Mouse (Mus musculus): ENCODE results near the gene Tle1. TPM values are rescaled to one million over a fixed set of nuclear protein-coding genes. Genes with fewer than 3 reads are reported as not detected.

Gene Tle1
- polyA plus RNA-seq, 1 experiment: 57.0 TPM

DNA sequence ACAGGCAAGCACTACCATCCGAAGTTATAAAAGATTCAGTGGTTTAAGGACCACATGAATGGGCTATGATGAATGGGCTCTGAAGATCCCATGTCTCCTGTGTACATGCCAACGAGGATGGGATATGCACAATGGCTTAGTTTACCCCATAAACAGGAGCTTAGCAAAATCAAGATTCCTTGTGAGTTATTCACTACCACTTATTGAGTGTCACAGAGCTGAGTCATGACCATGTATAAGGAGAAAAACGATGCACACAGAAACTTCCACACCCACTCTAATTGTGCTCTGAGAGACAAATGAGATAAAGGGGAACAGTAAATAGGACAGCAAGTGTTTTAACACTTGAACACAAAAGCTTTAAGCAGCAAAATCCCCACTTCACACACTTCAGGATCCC is 60.0 kb downstream of the Tle1 start:
- H3K4me1 ChIP-seq (ENCODE audit: control insufficient read depth, insufficient read depth, insufficient read length, low read length): peaks cover 9% of the 10 kb centered on the region
- no peak overlapping the region for H3K4me3 ChIP-seq (ENCODE audit: low read depth, low read length)
- peaks cover 42% of the 10 kb centered on the region for H3K36me3 ChIP-seq (ENCODE audit: control insufficient read depth, insufficient read depth, low read length)
- H3K27ac ChIP-seq (ENCODE audit: insufficient read depth, low read depth, low read length): no peak overlapping the region
- TF ChIP-seq CTCF (IDR thresholded peaks at IDR 0.05; ENCODE audit: extremely low read depth, insufficient read length, insufficient replicate concordance, low read depth, low read length) (no peak), POLR2A (IDR thresholded peaks at IDR 0.05; ENCODE audit: low read depth, low read length) (no peak)
- 60% methylated on average over 3 of the region's 3 CpGs for WGBS
- no peaks in the 10 kb centered on the region for H3K27me3 ChIP-seq (ENCODE audit: control insufficient read depth, insufficient read depth, low read length)

DNA sequence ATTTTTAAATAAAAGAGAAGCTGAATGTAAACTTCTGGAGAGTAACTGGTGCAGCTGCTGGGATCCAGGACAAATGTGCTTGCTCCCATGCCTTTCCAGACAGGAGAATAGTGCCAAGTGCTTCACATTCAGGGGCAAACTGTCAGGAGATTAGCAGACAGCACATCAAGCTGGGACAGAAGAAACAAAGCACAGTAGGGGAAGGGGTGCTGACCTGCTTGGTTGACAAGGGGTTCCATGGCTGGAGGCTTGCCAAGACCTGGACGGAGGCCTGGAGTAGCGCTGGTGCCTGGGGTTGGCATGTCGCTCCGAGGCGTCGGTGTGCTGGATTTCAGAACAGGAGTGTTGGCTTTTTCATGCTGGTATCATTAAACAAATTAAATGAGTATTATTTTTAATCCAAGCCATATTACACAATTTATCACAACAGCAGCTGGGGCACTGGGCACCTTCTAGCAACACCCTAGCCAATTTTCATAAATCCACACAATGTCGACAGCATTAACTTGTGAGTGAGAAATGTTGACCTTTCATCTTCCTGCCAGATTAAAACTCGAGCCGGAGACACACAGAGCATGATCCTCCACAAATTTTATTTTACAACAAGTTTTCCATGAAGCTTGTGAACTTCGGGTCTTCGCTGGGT is 61.1 kb downstream of the Tle1 start:
- no peak for TF ChIP-seq CTCF (IDR thresholded peaks at IDR 0.05; ENCODE audit: extremely low read depth, insufficient read length, insufficient replicate concordance, low read depth, low read length)
- TF ChIP-seq POLR2A (IDR thresholded peaks at IDR 0.05; ENCODE audit: low read depth, low read length): no peak
- Histone ChIP-seq H3K4me3 (ENCODE audit: low read depth, low read length) (no peak overlapping the region), H3K36me3 (ENCODE audit: control insufficient read depth, insufficient read depth, low read length) (peaks cover 39% of the 10 kb centered on the region), H3K27ac (ENCODE audit: insufficient read depth, low read depth, low read length) (no peak overlapping the region), H3K4me1 (ENCODE audit: control insufficient read depth, insufficient read depth, insufficient read length, low read length) (peaks cover 9% of the 10 kb centered on the region), H3K27me3 (ENCODE audit: control insufficient read depth, insufficient read depth, low read length) (no peaks in the 10 kb centered on the region)
- WGBS: 78% methylated on average over 11 of the region's 11 CpGs

- Histone ChIP-seq H3K27ac (ENCODE audit: insufficient read depth, low read depth, low read length) (peak overlapping the region; percentile 50; the same call in 1 of the 2 replicates), H3K27me3 (ENCODE audit: control insufficient read depth, insufficient read depth, low read length) (no peaks in the 10 kb centered on the region), H3K4me1 (ENCODE audit: control insufficient read depth, insufficient read depth, insufficient read length, low read length) (peaks cover 9% of the 10 kb centered on the region), H3K4me3 (ENCODE audit: low read depth, low read length) (no peak overlapping the region), H3K36me3 (ENCODE audit: control insufficient read depth, insufficient read depth, low read length) (peaks cover 39% of the 10 kb centered on the region)
- TF ChIP-seq POLR2A (IDR thresholded peaks at IDR 0.05; ENCODE audit: low read depth, low read length): no peak
- no peak for TF ChIP-seq CTCF (IDR thresholded peaks at IDR 0.05; ENCODE audit: extremely low read depth, insufficient read length, insufficient replicate concordance, low read depth, low read length)
- WGBS: 60% methylated on average over 11 of the region's 11 CpGs
These were observed 62.2 kb downstream of the Tle1 start for GRCm38 (mm10) chr4:72138264-72139080.

GRCm38 (mm10) chr4:72132646-72133045 is 68.1 kb downstream of the Tle1 start:
- peaks cover 14% of the 10 kb centered on the region for H3K36me3 ChIP-seq (ENCODE audit: control insufficient read depth, insufficient read depth, low read length)
- no peaks in the 10 kb centered on the region for H3K27me3 ChIP-seq (ENCODE audit: control insufficient read depth, insufficient read depth, low read length)
- no peaks in the 10 kb centered on the region for H3K4me1 ChIP-seq (ENCODE audit: control insufficient read depth, insufficient read depth, insufficient read length, low read length)
- 78% methylated on average over 3 of the region's 3 CpGs for WGBS
- no peak for TF ChIP-seq POLR2A (IDR thresholded peaks at IDR 0.05; ENCODE audit: low read depth, low read length)
- TF ChIP-seq CTCF (IDR thresholded peaks at IDR 0.05; ENCODE audit: extremely low read depth, insufficient read length, insufficient replicate concordance, low read depth, low read length): no peak
- no peak overlapping the region for H3K27ac ChIP-seq (ENCODE audit: insufficient read depth, low read depth, low read length)
- no peak overlapping the region for H3K4me3 ChIP-seq (ENCODE audit: low read depth, low read length)

DNA sequence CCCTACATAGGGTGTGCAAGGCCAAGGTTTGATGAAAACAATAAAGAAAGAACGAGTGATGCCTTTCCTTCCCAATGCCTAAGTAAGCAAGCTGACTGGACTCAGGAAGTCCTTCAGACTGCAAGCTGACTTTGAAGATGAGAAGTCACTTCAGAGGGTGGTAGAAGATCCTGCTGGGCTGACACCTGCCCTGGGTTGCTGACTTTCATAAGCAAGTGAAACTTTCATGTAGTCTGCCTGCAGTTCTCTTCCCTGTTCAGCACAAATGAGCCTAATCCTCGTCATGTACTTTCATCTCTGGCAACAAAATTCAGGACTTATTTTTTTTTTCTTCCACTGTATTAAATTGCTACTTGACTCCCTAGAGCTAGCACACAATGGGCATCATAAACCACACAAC is 73.1 kb downstream of the Tle1 start:
- peaks cover 6% of the 10 kb centered on the region for H3K36me3 ChIP-seq (ENCODE audit: control insufficient read depth, insufficient read depth, low read length)
- H3K27me3 ChIP-seq (ENCODE audit: control insufficient read depth, insufficient read depth, low read length): no peaks in the 10 kb centered on the region
- 75% methylated on average over 2 of the region's 2 CpGs for WGBS
- H3K4me1 ChIP-seq (ENCODE audit: control insufficient read depth, insufficient read depth, insufficient read length, low read length): peaks cover 23% of the 10 kb centered on the region
- H3K27ac ChIP-seq (ENCODE audit: insufficient read depth, low read depth, low read length): no peak overlapping the region
- H3K4me3 ChIP-seq (ENCODE audit: low read depth, low read length): no peak overlapping the region
- no peak for TF ChIP-seq POLR2A (IDR thresholded peaks at IDR 0.05; ENCODE audit: low read depth, low read length)
- TF ChIP-seq CTCF (IDR thresholded peaks at IDR 0.05; ENCODE audit: extremely low read depth, insufficient read length, insufficient replicate concordance, low read depth, low read length): no peak

GRCm38 (mm10) chr4:72124790-72125189 is 75.9 kb downstream of the Tle1 start:
- Histone ChIP-seq H3K27me3 (ENCODE audit: control insufficient read depth, insufficient read depth, low read length) (no peaks in the 10 kb centered on the region), H3K36me3 (ENCODE audit: control insufficient read depth, insufficient read depth, low read length) (peaks cover 11% of the 10 kb centered on the region), H3K27ac (ENCODE audit: insufficient read depth, low read depth, low read length) (peak overlapping the region; percentile 80; the same call in 1 of the 2 replicates), H3K4me1 (ENCODE audit: control insufficient read depth, insufficient read depth, insufficient read length, low read length) (peaks cover 30% of the 10 kb centered on the region), H3K4me3 (ENCODE audit: low read depth, low read length) (no peak overlapping the region)
- WGBS: 35% methylated on average over 5 of the region's 5 CpGs
- TF ChIP-seq CTCF (IDR thresholded peaks at IDR 0.05; ENCODE audit: extremely low read depth, insufficient read length, insufficient replicate concordance, low read depth, low read length) (no peak), POLR2A (IDR thresholded peaks at IDR 0.05; ENCODE audit: low read depth, low read length) (no peak)

DNA sequence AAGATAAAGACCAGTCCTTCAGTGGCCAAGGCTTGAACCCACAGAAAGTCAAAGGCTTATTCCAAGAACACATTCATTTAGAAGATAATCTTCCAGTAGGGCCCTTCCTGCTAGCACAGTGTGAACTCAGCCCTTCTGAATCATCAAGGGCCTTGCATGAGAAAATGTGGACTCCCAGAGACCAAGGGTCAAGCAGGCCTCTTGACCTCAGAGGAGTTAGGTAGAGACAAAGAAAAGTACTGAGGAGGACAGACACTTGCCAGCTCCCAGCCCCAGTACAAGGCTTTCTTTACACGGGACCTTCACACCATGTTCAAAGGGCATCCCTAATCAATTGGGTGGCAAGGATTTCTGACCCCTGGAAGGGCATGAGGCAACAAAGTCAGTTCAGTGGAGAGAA is 77.9 kb downstream of the Tle1 start:
- TF ChIP-seq POLR2A (IDR thresholded peaks at IDR 0.05; ENCODE audit: low read depth, low read length): no peak
- no peak for TF ChIP-seq CTCF (IDR thresholded peaks at IDR 0.05; ENCODE audit: extremely low read depth, insufficient read length, insufficient replicate concordance, low read depth, low read length)
- H3K4me1 ChIP-seq (ENCODE audit: control insufficient read depth, insufficient read depth, insufficient read length, low read length): peaks cover 30% of the 10 kb centered on the region
- H3K27me3 ChIP-seq (ENCODE audit: control insufficient read depth, insufficient read depth, low read length): no peaks in the 10 kb centered on the region
- WGBS: 11% methylated on average over 1 of the region's 1 CpGs
- H3K36me3 ChIP-seq (ENCODE audit: control insufficient read depth, insufficient read depth, low read length): peaks cover 28% of the 10 kb centered on the region
- no peak overlapping the region for H3K4me3 ChIP-seq (ENCODE audit: low read depth, low read length)
- peak overlapping the region; percentile 90 for H3K27ac ChIP-seq (ENCODE audit: insufficient read depth, low read depth, low read length)

Data from small intestine, adult 2 months (tissue).